Mouse (Mus musculus): ENCODE data around the gene Csmd2. TPM values are rescaled to one million over a fixed set of nuclear protein-coding genes. Genes with fewer than 3 reads are reported as not detected.
A peak's percentile ranks its signal among the peaks of the same experiment; 100 is the strongest.

Csmd2 gene
- polyA plus RNA-seq, 1 experiment from 2014 or later: 0.08 TPM

GRCm38 (mm10) chr4:128224453-128224852 lies 236.8 kb downstream of the Csmd2 start:
- Histone ChIP-seq H3K9me3 (ENCODE audit: control insufficient read depth, low read length) (no peaks in the 10 kb centered on the region), H3K27me3 (ENCODE audit: control insufficient read depth, insufficient read depth, low read length) (no peaks in the 10 kb centered on the region), H3K27ac (replicated peaks; ENCODE audit: low read depth, low read length) (no peak overlapping the region), H3K36me3 (ENCODE audit: control insufficient read depth, insufficient read depth, low read length) (no peaks in the 10 kb centered on the region), H3K4me2 (ENCODE audit: low read depth, severe bottlenecking) (no peak overlapping the region), H3K4me3 (ENCODE audit: low read depth, low read length) (no peak overlapping the region), H3K4me1 (ENCODE audit: control insufficient read depth, insufficient read depth, low read length) (peaks cover 10% of the 10 kb centered on the region), H3K9ac (ENCODE audit: low read length) (no peak overlapping the region)
- 71% methylated on average over 6 of the region's 6 CpGs for WGBS
- no peak for ATAC-seq (ENCODE audit: insufficient number of reproducible peaks, low FRiP score, low TSS enrichment, low read depth)
- DNase-seq (ENCODE audit: low spot score): no peak

GRCm38 (mm10) chr4:128227377-128228316 lies 240.0 kb downstream of the Csmd2 start:
- Histone ChIP-seq H3K9me3 (ENCODE audit: control insufficient read depth, low read length) (no peaks in the 10 kb centered on the region), H3K27me3 (ENCODE audit: control insufficient read depth, insufficient read depth, low read length) (no peaks in the 10 kb centered on the region), H3K36me3 (ENCODE audit: control insufficient read depth, insufficient read depth, low read length) (no peaks in the 10 kb centered on the region), H3K4me3 (ENCODE audit: low read depth, low read length) (no peak overlapping the region), H3K27ac (replicated peaks; ENCODE audit: low read depth, low read length) (no peak overlapping the region), H3K9ac (ENCODE audit: low read length) (no peak overlapping the region), H3K4me1 (ENCODE audit: control insufficient read depth, insufficient read depth, low read length) (peaks cover 10% of the 10 kb centered on the region), H3K4me2 (ENCODE audit: low read depth, severe bottlenecking) (no peak overlapping the region)
- DNase-seq (ENCODE audit: low spot score) (peak; percentile 57), ATAC-seq (ENCODE audit: insufficient number of reproducible peaks, low FRiP score, low TSS enrichment, low read depth) (0 out of 2 replicates have a peak, but pooled peaks have one; percentile 31)
- WGBS: 18% methylated on average over 13 of the region's 13 CpGs

GRCm38 (mm10) chr4:128233458-128233857 lies 245.8 kb downstream of the Csmd2 start:
- DNase-seq (ENCODE audit: low spot score) (no peak), ATAC-seq (ENCODE audit: insufficient number of reproducible peaks, low FRiP score, low TSS enrichment, low read depth) (no peak)
- H3K27me3 ChIP-seq (ENCODE audit: control insufficient read depth, insufficient read depth, low read length): no peaks in the 10 kb centered on the region
- no peak overlapping the region for H3K4me2 ChIP-seq (ENCODE audit: low read depth, severe bottlenecking)
- H3K4me3 ChIP-seq (ENCODE audit: low read depth, low read length): no peak overlapping the region
- H3K9ac ChIP-seq (ENCODE audit: low read length): no peak overlapping the region
- WGBS: 83% methylated on average over 13 of the region's 13 CpGs
- H3K27ac ChIP-seq (replicated peaks; ENCODE audit: low read depth, low read length): no peak overlapping the region
- no peaks in the 10 kb centered on the region for H3K9me3 ChIP-seq (ENCODE audit: control insufficient read depth, low read length)
- 0 out of 2 replicates have a peak, but pooled peaks cover 4% of the 10 kb centered on the region for H3K4me1 ChIP-seq (ENCODE audit: control insufficient read depth, insufficient read depth, low read length)
- no peaks in the 10 kb centered on the region for H3K36me3 ChIP-seq (ENCODE audit: control insufficient read depth, insufficient read depth, low read length)

- Histone ChIP-seq H3K9me3 (ENCODE audit: control insufficient read depth, low read length) (no peaks in the 10 kb centered on the region), H3K4me1 (ENCODE audit: control insufficient read depth, insufficient read depth, low read length) (no peaks in the 10 kb centered on the region), H3K4me3 (ENCODE audit: low read depth, low read length) (no peak overlapping the region), H3K4me2 (ENCODE audit: low read depth, severe bottlenecking) (no peak overlapping the region), H3K36me3 (ENCODE audit: control insufficient read depth, insufficient read depth, low read length) (no peaks in the 10 kb centered on the region), H3K27ac (replicated peaks; ENCODE audit: low read depth, low read length) (no peak overlapping the region), H3K27me3 (ENCODE audit: control insufficient read depth, insufficient read depth, low read length) (no peaks in the 10 kb centered on the region), H3K9ac (ENCODE audit: low read length) (no peak overlapping the region)
- DNase-seq (ENCODE audit: low spot score): no peak
- WGBS: 56% methylated on average over 1 of the region's 1 CpGs
- ATAC-seq (ENCODE audit: insufficient number of reproducible peaks, low FRiP score, low TSS enrichment, low read depth): no peak
Measured at GRCm38 (mm10) chr4:128239113-128239512, 251.5 kb downstream of the Csmd2 start.

- 60% methylated on average over 19 of the region's 19 CpGs for WGBS
- H3K4me1 ChIP-seq (ENCODE audit: control insufficient read depth, insufficient read depth, low read length): no peaks in the 10 kb centered on the region
- no peak overlapping the region for H3K9ac ChIP-seq (ENCODE audit: low read length)
- no peaks in the 10 kb centered on the region for H3K36me3 ChIP-seq (ENCODE audit: control insufficient read depth, insufficient read depth, low read length)
- no peaks in the 10 kb centered on the region for H3K9me3 ChIP-seq (ENCODE audit: control insufficient read depth, low read length)
- DNase-seq (ENCODE audit: low spot score) (no peak), ATAC-seq (ENCODE audit: insufficient number of reproducible peaks, low FRiP score, low TSS enrichment, low read depth) (no peak)
- no peak overlapping the region for H3K4me2 ChIP-seq (ENCODE audit: low read depth, severe bottlenecking)
- no peak overlapping the region for H3K4me3 ChIP-seq (ENCODE audit: low read depth, low read length)
- H3K27ac ChIP-seq (replicated peaks; ENCODE audit: low read depth, low read length): no peak overlapping the region
- no peaks in the 10 kb centered on the region for H3K27me3 ChIP-seq (ENCODE audit: control insufficient read depth, insufficient read depth, low read length)
Measured at GRCm38 (mm10) chr4:128241075-128241853, 253.6 kb downstream of the Csmd2 start.

GRCm38 (mm10) chr4:128241854-128242356 lies 254.2 kb downstream of the Csmd2 start:
- Histone ChIP-seq H3K4me3 (ENCODE audit: low read depth, low read length) (no peak overlapping the region), H3K4me2 (ENCODE audit: low read depth, severe bottlenecking) (no peak overlapping the region), H3K27ac (replicated peaks; ENCODE audit: low read depth, low read length) (no peak overlapping the region), H3K36me3 (ENCODE audit: control insufficient read depth, insufficient read depth, low read length) (no peaks in the 10 kb centered on the region), H3K9me3 (ENCODE audit: control insufficient read depth, low read length) (no peaks in the 10 kb centered on the region), H3K4me1 (ENCODE audit: control insufficient read depth, insufficient read depth, low read length) (no peaks in the 10 kb centered on the region), H3K9ac (ENCODE audit: low read length) (no peak overlapping the region), H3K27me3 (ENCODE audit: control insufficient read depth, insufficient read depth, low read length) (no peaks in the 10 kb centered on the region)
- whole genome bisulfite sequencing: 75% methylated on average over 2 of the region's 2 CpGs
- DNase-seq (ENCODE audit: low spot score): no peak
- ATAC-seq (ENCODE audit: insufficient number of reproducible peaks, low FRiP score, low TSS enrichment, low read depth): no peak

- no peaks in the 10 kb centered on the region for H3K4me1 ChIP-seq (ENCODE audit: control insufficient read depth, insufficient read depth, low read length)
- DNase-seq (ENCODE audit: low spot score): no peak
- H3K4me2 ChIP-seq (ENCODE audit: low read depth, severe bottlenecking): no peak overlapping the region
- no peak overlapping the region for H3K27ac ChIP-seq (replicated peaks; ENCODE audit: low read depth, low read length)
- ATAC-seq (ENCODE audit: insufficient number of reproducible peaks, low FRiP score, low TSS enrichment, low read depth): no peak
- H3K27me3 ChIP-seq (ENCODE audit: control insufficient read depth, insufficient read depth, low read length): no peaks in the 10 kb centered on the region
- H3K9ac ChIP-seq (ENCODE audit: low read length): no peak overlapping the region
- WGBS: 39% methylated on average over 2 of the region's 2 CpGs
- no peak overlapping the region for H3K4me3 ChIP-seq (ENCODE audit: low read depth, low read length)
- no peaks in the 10 kb centered on the region for H3K9me3 ChIP-seq (ENCODE audit: control insufficient read depth, low read length)
- no peaks in the 10 kb centered on the region for H3K36me3 ChIP-seq (ENCODE audit: control insufficient read depth, insufficient read depth, low read length)
Measured at GRCm38 (mm10) chr4:128245201-128245600, 257.5 kb downstream of the Csmd2 start.

GRCm38 (mm10) chr4:128248676-128249075 lies 261.0 kb downstream of the Csmd2 start:
- ATAC-seq (ENCODE audit: insufficient number of reproducible peaks, low FRiP score, low TSS enrichment, low read depth) (no peak), DNase-seq (ENCODE audit: low spot score) (peak; percentile 84)
- Histone ChIP-seq H3K27me3 (ENCODE audit: control insufficient read depth, insufficient read depth, low read length) (no peaks in the 10 kb centered on the region), H3K4me2 (ENCODE audit: low read depth, severe bottlenecking) (no peak overlapping the region), H3K4me1 (ENCODE audit: control insufficient read depth, insufficient read depth, low read length) (no peaks in the 10 kb centered on the region), H3K27ac (replicated peaks; ENCODE audit: low read depth, low read length) (no peak overlapping the region), H3K4me3 (ENCODE audit: low read depth, low read length) (no peak overlapping the region), H3K9ac (ENCODE audit: low read length) (no peak overlapping the region), H3K36me3 (ENCODE audit: control insufficient read depth, insufficient read depth, low read length) (no peaks in the 10 kb centered on the region), H3K9me3 (ENCODE audit: control insufficient read depth, low read length) (no peaks in the 10 kb centered on the region)
- 8% methylated on average over 5 of the region's 5 CpGs for WGBS
